In genomic region chr14:93890519-93891370, GRCm38 (mm10) we compare ENCODE assay signal across 8 mouse cellular contexts. TPM values are rescaled to one million over a fixed set of nuclear protein-coding genes. Genes with fewer than 3 reads are reported as not detected.
DNase-seq lines count a peak whose midpoint lies in the region; ATAC-seq lines count a peak whose summit lies in the region.

Pcdh9 (minus strand) TSS chr14:93890679.

- no peaks in the 10 kb centered on the region for H3K36me3 ChIP-seq in embryonic facial prominence, embryonic 10.5 days (replicated peaks)
- no peaks in the 10 kb centered on the region for H3K36me3 ChIP-seq in midbrain, embryonic 12.5 days
- H3K36me3 ChIP-seq in stomach, embryonic 14.5 days (ENCODE audit: control insufficient read depth, insufficient read depth, low read length), result no peaks in the 10 kb centered on the region

- peak within 1 kb of the TSS; percentile 80 for H3K27ac ChIP-seq in embryonic facial prominence, embryonic 10.5 days (replicated peaks)
- peak within 1 kb of the TSS; percentile 83 for H3K27ac ChIP-seq in midbrain, embryonic 12.5 days (replicated peaks)
- H3K27ac ChIP-seq in stomach, embryonic 14.5 days (ENCODE audit: low read length), result peak within 1 kb of the TSS; percentile 56; the same call in 1 of the 2 replicates

- H3K4me2 ChIP-seq in midbrain, embryonic 12.5 days (replicated peaks), result peak within 1 kb of the TSS; percentile 79
- H3K4me2 ChIP-seq in stomach, embryonic 14.5 days (replicated peaks; ENCODE audit: low read depth, low read length), result peak within 1 kb of the TSS; percentile 72

- peaks cover 17% of the 10 kb centered on the region for H3K4me1 ChIP-seq in embryonic facial prominence, embryonic 10.5 days
- H3K4me1 ChIP-seq in midbrain, embryonic 12.5 days, result peaks cover 27% of the 10 kb centered on the region
- no peaks in the 10 kb centered on the region for H3K4me1 ChIP-seq in stomach, embryonic 14.5 days (ENCODE audit: control insufficient read depth, insufficient read depth, low read length)

- peak within 1 kb of the TSS; percentile 67 for H3K9ac ChIP-seq in midbrain, embryonic 12.5 days (replicated peaks)
- peak within 1 kb of the TSS; percentile 28 for H3K9ac ChIP-seq in stomach, embryonic 14.5 days (replicated peaks; ENCODE audit: low read depth, low read length)

- H3K27me3 ChIP-seq in embryonic facial prominence, embryonic 10.5 days (replicated peaks; ENCODE audit: low read depth, poor library complexity, severe bottlenecking), result peaks cover 30% of the 10 kb centered on the region
- H3K27me3 ChIP-seq in midbrain, embryonic 12.5 days, result no peaks in the 10 kb centered on the region
- H3K27me3 ChIP-seq in stomach, embryonic 14.5 days (ENCODE audit: control insufficient read depth, insufficient read depth, low read length), result no peaks in the 10 kb centered on the region

- peak within 1 kb of the TSS; percentile 68 for H3K4me3 ChIP-seq in embryonic facial prominence, embryonic 10.5 days
- H3K4me3 ChIP-seq in midbrain, embryonic 12.5 days, result peak within 1 kb of the TSS; percentile 58
- peak within 1 kb of the TSS; percentile 55 for H3K4me3 ChIP-seq in stomach, embryonic 14.5 days (ENCODE audit: low read depth, low read length)

- no peaks in the 10 kb centered on the region for H3K9me3 ChIP-seq in embryonic facial prominence, embryonic 10.5 days
- H3K9me3 ChIP-seq in midbrain, embryonic 12.5 days, result no peaks in the 10 kb centered on the region
- no peaks in the 10 kb centered on the region for H3K9me3 ChIP-seq in stomach, embryonic 14.5 days (ENCODE audit: control insufficient read depth, low read depth, low read length)

- peak; percentile 70 to 78 for DNase-seq in adrenal gland, postnatal 36 days
- DNase-seq in embryonic facial prominence, embryonic 10.5 days (ENCODE audit: low spot score), result peak; percentile 96
- DNase-seq in heart, adult 11 months, result peak; percentile 99
- peak; percentile 29 for DNase-seq in kidney, adult 11 months
- DNase-seq in left cerebral cortex, postnatal 36 days (ENCODE audit: low spot score in 2 of 2), result peak; percentile 98 to 99

- peak; percentile 99 for ATAC-seq in midbrain, embryonic 12.5 days (ENCODE audit: low FRiP score, low read depth)
- ATAC-seq in stomach, embryonic 14.5 days (ENCODE audit: insufficient number of reproducible peaks, insufficient read depth, low FRiP score, low read depth), result peak; percentile 98
- ATAC-seq in inflammation-experienced regulatory T-cells, adult 6 months, result no peak

- under 1% methylated on average over 50 of the region's 50 CpGs for WGBS in embryonic facial prominence, embryonic 10.5 days
- under 1% methylated on average over 50 of the region's 50 CpGs for WGBS in midbrain, embryonic 12.5 days
- under 1% methylated on average over 50 of the region's 50 CpGs for WGBS in stomach, embryonic 14.5 days

- intact Hi-C loops in left cerebral cortex, postnatal 36 days (cut with DNase I), result no loop called here

RNA-seq across cellular contexts. Expression of gene Pcdh9, which starts in this region (rescaled TPM):
- total RNA-seq in adrenal gland, postnatal 36 days (2021), result 1 to 10 TPM; 1.6 to 3.1 TPM
- polyA plus RNA-seq in embryonic facial prominence, embryonic 10.5 days (2016; fragmentation: Nextera tagmentation; extraction: Ambion mirVana), result 10.3 and 15.3 TPM in 2 replicates
- total RNA-seq in left cerebral cortex, postnatal 36 days (2021), result 100 to 1,000 TPM; 186 to 215 TPM
- polyA plus RNA-seq in midbrain, embryonic 12.5 days (2016; fragmentation: Nextera tagmentation; extraction: Ambion mirVana), result 71.7 and 79.8 TPM in 2 replicates
- polyA plus RNA-seq in stomach, embryonic 14.5 days (2014; fragmentation: Nextera tagmentation; extraction: Ambion mirVana), result 25.3 and 31.9 TPM in 2 replicates
- not detected for polyA plus RNA-seq in inflammation-experienced regulatory T-cells, adult 6 months (2017; shearing (Covaris generic))

Comparison
In these comparisons a context has a peak if more than half of its experiments do, and no peak if none do; other contexts are left out.
1. RNA of gene Pcdh9 (total RNA-seq): 186 to 215 TPM in left cerebral cortex, postnatal 36 days; 1.6 to 3.1 TPM in adrenal gland, postnatal 36 days; every median in the first group is over 10 times any median in the second.
2. RNA of gene Pcdh9 (polyA plus RNA-seq): 71.7 to 79.8 TPM in midbrain, embryonic 12.5 days, 25.3 to 31.9 TPM in stomach, embryonic 14.5 days and 10.3 to 15.3 TPM in embryonic facial prominence, embryonic 10.5 days; not detected in inflammation-experienced regulatory T-cells, adult 6 months; every median in the first group is over 10 times any median in the second.
3. DNase-seq: peak in every context shown above with its lines; median percentile 99 in heart, adult 11 months; 98 in left cerebral cortex, postnatal 36 days; 96 in embryonic facial prominence, embryonic 10.5 days; 74 in adrenal gland, postnatal 36 days; 29 in kidney, adult 11 months.
4. Peak in every context shown above with its lines, with median percentiles within 50 percentile points of each other: H3K27ac ChIP-seq and H3K4me3 ChIP-seq.